29 mouse cellular contexts compared by ENCODE assay signal in genomic region chr14:106412917-106413558, GRCm38 (mm10).
DNase-seq lines count a peak whose midpoint lies in the region; ATAC-seq and TF ChIP-seq lines count a peak whose summit lies in the region.
"Had no signal": no experiment of that assay in that cellular context is flagged by ENCODE, and none has a peak within 500 bp of the region (broad histone marks: within the 10 kb centered on the region; RNA-seq: fewer than 3 reads in every experiment).

No protein-coding gene starts in this region.

- no peaks in the 10 kb centered on the region for H3K4me1 ChIP-seq in embryonic facial prominence, embryonic 14.5 days (ENCODE audit: control insufficient read depth, insufficient read depth, low read length)
- H3K4me1 ChIP-seq in embryonic facial prominence, embryonic 10.5 days = no peaks in the 10 kb centered on the region
- H3K4me1 ChIP-seq in lung, embryonic 14.5 days (ENCODE audit: insufficient read depth) = no peaks in the 10 kb centered on the region
- peaks cover 5% of the 10 kb centered on the region; the same call in 1 of the 2 replicates for H3K4me1 ChIP-seq in limb, embryonic 13.5 days
- H3K4me1 ChIP-seq in limb, embryonic 15.5 days = no peaks in the 10 kb centered on the region
- H3K4me1 ChIP-seq in midbrain, embryonic 15.5 days = no peaks in the 10 kb centered on the region
- H3K4me1 ChIP-seq: embryonic facial prominence, embryonic 13.5 days; forebrain, embryonic 10.5 days; forebrain, embryonic 12.5 days had no signal

- no peak overlapping the region for H3K9ac ChIP-seq in embryonic facial prominence, embryonic 14.5 days (ENCODE audit: low read depth, low read length)
- no peak overlapping the region for H3K9ac ChIP-seq in lung, embryonic 14.5 days
- H3K9ac ChIP-seq in limb, embryonic 13.5 days = no peak overlapping the region
- no peak overlapping the region for H3K9ac ChIP-seq in limb, embryonic 15.5 days
- H3K9ac ChIP-seq in midbrain, embryonic 15.5 days = no peak overlapping the region
- H3K9ac ChIP-seq: embryonic facial prominence, embryonic 13.5 days; forebrain, embryonic 12.5 days had no signal

- H3K36me3 ChIP-seq in embryonic facial prominence, embryonic 14.5 days (ENCODE audit: control insufficient read depth, insufficient read depth, low read length) = no peaks in the 10 kb centered on the region
- H3K36me3 ChIP-seq in embryonic facial prominence, embryonic 10.5 days (replicated peaks) = no peaks in the 10 kb centered on the region
- no peaks in the 10 kb centered on the region for H3K36me3 ChIP-seq in lung, embryonic 14.5 days (ENCODE audit: insufficient read depth)
- H3K36me3 ChIP-seq in limb, embryonic 13.5 days = no peaks in the 10 kb centered on the region
- no peaks in the 10 kb centered on the region for H3K36me3 ChIP-seq in limb, embryonic 15.5 days
- no peaks in the 10 kb centered on the region for H3K36me3 ChIP-seq in midbrain, embryonic 15.5 days (replicated peaks)
- H3K36me3 ChIP-seq: embryonic facial prominence, embryonic 13.5 days; forebrain, embryonic 10.5 days; forebrain, embryonic 12.5 days; G1E had no signal

- ATAC-seq in embryonic facial prominence, embryonic 14.5 days (ENCODE audit: low read depth) = no peak; the same call in 1 of the 2 replicates
- ATAC-seq in lung, embryonic 14.5 days (ENCODE audit: insufficient read depth) = no peak
- peak; percentile 91 for ATAC-seq in limb, embryonic 13.5 days (ENCODE audit: low FRiP score, low read depth)
- 0 out of 2 replicates have a peak, but pooled peaks have one; percentile 74 for ATAC-seq in limb, embryonic 15.5 days (ENCODE audit: insufficient number of reproducible peaks, low FRiP score, low TSS enrichment, low read depth)
- no peak for ATAC-seq in midbrain, embryonic 15.5 days (replicated peaks)
- ATAC-seq: activated CD4-positive, CD25-positive, alpha-beta regulatory T cell, adult 4 months; CD4-positive, CD25-positive, alpha-beta regulatory T cell, adult 4 months; forebrain, embryonic 14.5 days; forebrain, embryonic 16.5 days; Patski had no signal

- 72% methylated on average over 2 of the region's 2 CpGs for WGBS in embryonic facial prominence, embryonic 14.5 days
- WGBS in embryonic facial prominence, embryonic 10.5 days = 89% methylated on average over 2 of the region's 2 CpGs
- WGBS in lung, embryonic 14.5 days = 70% methylated on average over 2 of the region's 2 CpGs
- WGBS in limb, embryonic 13.5 days = 52% methylated on average over 2 of the region's 2 CpGs
- 59% methylated on average over 2 of the region's 2 CpGs for WGBS in limb, embryonic 15.5 days
- WGBS in midbrain, embryonic 15.5 days = 94% methylated on average over 2 of the region's 2 CpGs

- no peak overlapping the region for H3K4me3 ChIP-seq in embryonic facial prominence, embryonic 14.5 days (ENCODE audit: low read depth, low read length)
- H3K4me3 ChIP-seq in embryonic facial prominence, embryonic 10.5 days = no peak overlapping the region
- no peak overlapping the region for H3K4me3 ChIP-seq in lung, embryonic 14.5 days (ENCODE audit: low read depth, low read length)
- no peak overlapping the region for H3K4me3 ChIP-seq in limb, embryonic 13.5 days
- no peak overlapping the region for H3K4me3 ChIP-seq in limb, embryonic 15.5 days
- no peak overlapping the region for H3K4me3 ChIP-seq in midbrain, embryonic 15.5 days
- H3K4me3 ChIP-seq: embryonic facial prominence, embryonic 13.5 days; erythroblast, embryonic 14.5 days; forebrain, embryonic 10.5 days; forebrain, embryonic 12.5 days had no signal

- H3K27me3 ChIP-seq in embryonic facial prominence, embryonic 14.5 days (replicated peaks; ENCODE audit: control insufficient read depth, insufficient read depth, low read length) = no peaks in the 10 kb centered on the region
- no peaks in the 10 kb centered on the region for H3K27me3 ChIP-seq in embryonic facial prominence, embryonic 10.5 days (replicated peaks; ENCODE audit: low read depth, poor library complexity, severe bottlenecking)
- no peaks in the 10 kb centered on the region for H3K27me3 ChIP-seq in lung, embryonic 14.5 days (ENCODE audit: insufficient read depth, low read length)
- no peaks in the 10 kb centered on the region for H3K27me3 ChIP-seq in limb, embryonic 13.5 days
- H3K27me3 ChIP-seq in limb, embryonic 15.5 days = no peaks in the 10 kb centered on the region
- no peaks in the 10 kb centered on the region for H3K27me3 ChIP-seq in midbrain, embryonic 15.5 days (replicated peaks)
- H3K27me3 ChIP-seq: CH12.LX; embryonic facial prominence, embryonic 13.5 days; forebrain, embryonic 12.5 days; Patski had no signal

- no peak overlapping the region for H3K4me2 ChIP-seq in embryonic facial prominence, embryonic 14.5 days (ENCODE audit: low read depth, low read length)
- H3K4me2 ChIP-seq in lung, embryonic 14.5 days = no peak overlapping the region
- H3K4me2 ChIP-seq in limb, embryonic 13.5 days (replicated peaks) = no peak overlapping the region
- no peak overlapping the region for H3K4me2 ChIP-seq in limb, embryonic 15.5 days
- no peak overlapping the region for H3K4me2 ChIP-seq in midbrain, embryonic 15.5 days
- H3K4me2 ChIP-seq: embryonic facial prominence, embryonic 13.5 days; forebrain, embryonic 12.5 days had no signal

- no peak for TF ChIP-seq CTCF in lung, embryonic 14.5 days (IDR thresholded peaks at IDR 0.05; ENCODE audit: low read depth)

- H3K27ac ChIP-seq in embryonic facial prominence, embryonic 14.5 days (replicated peaks; ENCODE audit: low read depth, low read length) = no peak overlapping the region; the same call in 1 of the 2 replicates
- no peak overlapping the region for H3K27ac ChIP-seq in embryonic facial prominence, embryonic 10.5 days (replicated peaks)
- no peak overlapping the region for H3K27ac ChIP-seq in lung, embryonic 14.5 days (ENCODE audit: low read depth)
- no peak overlapping the region for H3K27ac ChIP-seq in limb, embryonic 13.5 days
- peak overlapping the region; percentile 55; the same call in 1 of the 2 replicates for H3K27ac ChIP-seq in limb, embryonic 15.5 days
- H3K27ac ChIP-seq in midbrain, embryonic 15.5 days = no peak overlapping the region
- H3K27ac ChIP-seq: embryonic facial prominence, embryonic 13.5 days; forebrain, embryonic 10.5 days; forebrain, embryonic 12.5 days had no signal

- H3K9me3 ChIP-seq in embryonic facial prominence, embryonic 14.5 days (ENCODE audit: control insufficient read depth, low read length) = no peaks in the 10 kb centered on the region
- no peaks in the 10 kb centered on the region for H3K9me3 ChIP-seq in embryonic facial prominence, embryonic 10.5 days
- no peaks in the 10 kb centered on the region for H3K9me3 ChIP-seq in lung, embryonic 14.5 days (ENCODE audit: low read depth, low read length)
- no peaks in the 10 kb centered on the region for H3K9me3 ChIP-seq in limb, embryonic 13.5 days
- no peaks in the 10 kb centered on the region for H3K9me3 ChIP-seq in limb, embryonic 15.5 days
- H3K9me3 ChIP-seq in midbrain, embryonic 15.5 days = no peaks in the 10 kb centered on the region
- H3K9me3 ChIP-seq: embryonic facial prominence, embryonic 13.5 days; forebrain, embryonic 10.5 days; forebrain, embryonic 12.5 days had no signal

- peak; percentile 68 for DNase-seq in embryonic facial prominence, embryonic 14.5 days (ENCODE audit: low spot score)
- no peak for DNase-seq in embryonic facial prominence, embryonic 10.5 days (ENCODE audit: low spot score)
- peak; percentile 50 for DNase-seq in lung, embryonic 14.5 days
- no peak for DNase-seq in lung, postnatal 10 days
- no peak for DNase-seq in thymus, postnatal 14 days
- DNase-seq: adrenal gland, adult 8-10 months; adrenal gland, postnatal 14 days; adrenal gland, postnatal 36 days; B cell, adult 2 months; cerebellum, adult 11 months; cerebellum, adult 18-20 months; cerebellum, adult 8-10 months; cerebellum, adult 9-11 months; cerebellum, postnatal 14 days; cerebellum, postnatal 36 days had no signal

Comparison
In these comparisons a context has a peak if more than half of its experiments do, and no peak if none do; other contexts are left out.
1. DNase-seq: peak in embryonic facial prominence, embryonic 14.5 days (single experiment) and lung, embryonic 14.5 days (single experiment); none in embryonic facial prominence, embryonic 10.5 days (single experiment), lung, postnatal 10 days (single experiment) and thymus, postnatal 14 days (single experiment).
2. ATAC-seq: peak in limb, embryonic 13.5 days (single experiment) and limb, embryonic 15.5 days (single experiment); none in embryonic facial prominence, embryonic 14.5 days (single experiment), lung, embryonic 14.5 days (single experiment) and midbrain, embryonic 15.5 days (single experiment).